Mouse (Mus musculus) limb, embryonic 12.5 days (tissue): ENCODE results near the gene Gm10570. TPM values are rescaled to one million over a fixed set of nuclear protein-coding genes. Genes with fewer than 3 reads are reported as not detected.

ENCODE experiments used
- ATAC-seq: fragments of 200-750 bp; cut with Nextera tagmentation; 2 replicates; pipeline ENCODE4 v1.8.0; 2017; ENCODE audit warnings: low read depth, moderate TSS enrichment; ENCODE audit not compliant: insufficient number of reproducible peaks, insufficient read depth, low FRiP score, low TSS enrichment
- H3K27ac ChIP-seq: fragments of 300-500 bp; sonication (generic); 2 replicates; pipeline ENCODE4 v1.5.1; 2016; ENCODE audit warnings: mild to moderate bottlenecking, moderate library complexity
- H3K27me3 ChIP-seq: fragments of 300-500 bp; sonication (generic); 2 replicates; pipeline ENCODE4 v1.6.1; 2016; ENCODE audit warnings: mild to moderate bottlenecking, moderate library complexity
- H3K36me3 ChIP-seq: fragments of 300-500 bp; sonication (generic); 2 replicates; pipeline ENCODE4 v1.6.1; 2016; ENCODE audit warnings: mild to moderate bottlenecking, moderate library complexity
- H3K4me1 ChIP-seq: fragments of 300-500 bp; sonication (generic); replicated peaks from 2 replicates; pipeline ENCODE4 v1.6.1; 2016
- H3K4me2 ChIP-seq: fragments of 300-500 bp; sonication (generic); 2 replicates; pipeline ENCODE4 v1.6.1; 2016; ENCODE audit warnings: mild to moderate bottlenecking, moderate library complexity
- H3K4me3 ChIP-seq: fragments of 300-500 bp; sonication (generic); replicated peaks from 2 replicates; pipeline ENCODE4 v1.5.1; 2016; ENCODE audit warnings: mild to moderate bottlenecking
- H3K9ac ChIP-seq: fragments of 300-500 bp; sonication (generic); replicated peaks from 2 replicates; pipeline ENCODE4 v1.6.1; 2016; ENCODE audit warnings: mild to moderate bottlenecking, moderate library complexity
- H3K9me3 ChIP-seq: fragments of 300-500 bp; sonication (generic); 2 replicates; pipeline ENCODE4 v1.6.1; 2016; ENCODE audit warnings: mild to moderate bottlenecking, moderate library complexity
- WGBS: fragments of 180-500 bp; shearing (Covaris S2); methylation state at CpG from one replicate; pipeline ENCODE4 v1.1.7; 2016; 5-methylcytosine and 5-hydroxymethylcytosine counted together
- polyA plus RNA-seq: library from polyadenylated mRNA; unstranded; fragments of >200 nt; fragmentation: Nextera tagmentation; extraction: Ambion mirVana; gene quantifications from 2 replicates; pipeline ENCODE4 v1.2.1, GENCODE M21; 2016

Gene Gm10570
- polyA plus RNA-seq, 1 experiment from 2014 or later = not detected

- no peak overlapping the region for H3K27ac ChIP-seq
- no peaks in the 10 kb centered on the region for H3K36me3 ChIP-seq
- H3K4me1 ChIP-seq = peaks cover 22% of the 10 kb centered on the region
- ATAC-seq = no peak
- no peak overlapping the region for H3K4me3 ChIP-seq
- peaks cover 53% of the 10 kb centered on the region for H3K27me3 ChIP-seq
- WGBS = 23% methylated on average over 3 of the region's 3 CpGs
- H3K9me3 ChIP-seq = no peaks in the 10 kb centered on the region
- H3K4me2 ChIP-seq = no peak overlapping the region
- no peak overlapping the region for H3K9ac ChIP-seq
These were observed 3.7 kb downstream of the Gm10570 start for GRCm38 (mm10) chr4:130304746-130305145.

- no peak for ATAC-seq
- no peak overlapping the region for H3K9ac ChIP-seq
These were observed 6.1 kb downstream of the Gm10570 start for GRCm38 (mm10) chr4:130302285-130302870.

DNA sequence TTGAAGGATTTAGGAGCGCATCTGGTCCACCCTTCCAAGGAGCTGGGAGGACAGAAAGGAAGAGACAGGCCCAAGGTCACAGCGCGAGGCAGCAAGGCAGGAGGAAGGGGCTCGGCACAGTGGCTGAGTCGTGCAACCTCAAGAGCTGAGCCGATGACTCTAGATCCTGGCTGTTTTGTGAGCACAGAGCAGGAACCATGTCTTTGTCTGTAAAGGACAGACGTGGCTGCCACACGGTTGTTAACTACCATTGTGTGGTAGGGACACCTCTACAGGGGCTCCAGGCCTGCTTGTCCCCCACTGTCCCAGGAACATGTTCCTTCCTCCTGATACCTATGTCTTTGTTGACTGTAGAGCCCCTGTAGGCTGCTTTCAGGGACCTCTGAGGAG, 8.8 kb downstream of the Gm10570 start:
- Histone ChIP-seq H3K4me2 (no peak overlapping the region), H3K9ac (no peak overlapping the region), H3K27ac (no peak overlapping the region), H3K4me3 (no peak overlapping the region), H3K27me3 (peaks cover 7% of the 10 kb centered on the region), H3K4me1 (no peaks in the 10 kb centered on the region), H3K9me3 (no peaks in the 10 kb centered on the region), H3K36me3 (no peaks in the 10 kb centered on the region)
- no peak for ATAC-seq
- WGBS = 77% methylated on average over 8 of the region's 8 CpGs

More at GRCm38 (mm10) chr4:130302285-130302870, 6.1 kb downstream of the Gm10570 start:
- peaks cover 29% of the 10 kb centered on the region for H3K27me3 ChIP-seq
- 59% methylated on average over 12 of the region's 12 CpGs for WGBS
- no peak overlapping the region for H3K4me2 ChIP-seq
- peaks cover 2% of the 10 kb centered on the region for H3K4me1 ChIP-seq
- no peaks in the 10 kb centered on the region for H3K9me3 ChIP-seq
- H3K36me3 ChIP-seq = no peaks in the 10 kb centered on the region
- H3K27ac ChIP-seq = no peak overlapping the region
- H3K4me3 ChIP-seq = no peak overlapping the region

DNA sequence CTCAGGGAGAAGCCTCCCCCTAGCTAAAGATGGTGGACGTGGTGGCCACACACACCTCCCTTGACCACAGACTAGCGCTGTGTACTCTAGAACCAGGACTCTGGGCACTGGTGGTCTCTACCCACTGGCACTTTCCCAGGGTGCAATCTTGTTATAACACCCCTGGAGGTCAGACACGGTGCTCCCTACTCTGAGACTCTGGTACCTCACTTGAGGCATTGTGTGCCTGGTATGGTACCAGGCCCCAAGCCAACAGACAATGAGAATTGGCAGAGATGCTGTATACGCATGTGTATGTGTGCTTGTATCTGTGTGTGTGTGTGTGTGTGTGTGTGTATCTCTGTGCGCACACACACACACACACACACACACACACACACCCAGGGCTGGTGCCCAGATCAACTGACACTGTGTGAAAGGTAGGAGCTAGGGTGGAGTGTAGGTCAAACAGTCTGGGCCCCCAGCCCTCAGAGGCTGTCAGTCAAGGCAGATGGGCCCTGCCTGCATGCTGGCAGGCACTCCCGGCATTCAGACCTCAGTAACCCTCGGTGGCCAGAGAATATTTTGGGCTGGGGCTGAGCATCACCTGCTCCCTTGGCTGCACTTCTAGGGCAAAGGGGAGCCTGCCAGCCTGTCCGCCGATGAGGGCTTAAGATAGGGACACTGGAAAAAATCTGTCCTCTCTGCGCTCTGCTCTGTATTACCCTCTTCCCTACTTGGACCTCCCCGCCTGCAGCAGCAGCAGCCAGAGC, 9.4 kb downstream of the Gm10570 start:
- H3K4me3 ChIP-seq = no peak overlapping the region
- H3K9ac ChIP-seq = no peak overlapping the region
- no peaks in the 10 kb centered on the region for H3K4me1 ChIP-seq
- WGBS = 77% methylated on average over 11 of the region's 11 CpGs
- H3K27ac ChIP-seq = no peak overlapping the region
- no peak for ATAC-seq
- H3K4me2 ChIP-seq = no peak overlapping the region
- no peaks in the 10 kb centered on the region for H3K9me3 ChIP-seq
- peaks cover 3% of the 10 kb centered on the region for H3K27me3 ChIP-seq
- H3K36me3 ChIP-seq = no peaks in the 10 kb centered on the region

- peaks cover 3% of the 10 kb centered on the region for H3K27me3 ChIP-seq
- H3K4me1 ChIP-seq = no peaks in the 10 kb centered on the region
- H3K27ac ChIP-seq = no peak overlapping the region
- no peak for ATAC-seq
- no peak overlapping the region for H3K9ac ChIP-seq
- H3K4me3 ChIP-seq = no peak overlapping the region
- H3K36me3 ChIP-seq = no peaks in the 10 kb centered on the region
- no peak overlapping the region for H3K4me2 ChIP-seq
- H3K9me3 ChIP-seq = no peaks in the 10 kb centered on the region
- WGBS = 30% methylated on average over 13 of the region's 13 CpGs
These were observed 11.3 kb downstream of the Gm10570 start for GRCm38 (mm10) chr4:130297123-130297529.

DNA sequence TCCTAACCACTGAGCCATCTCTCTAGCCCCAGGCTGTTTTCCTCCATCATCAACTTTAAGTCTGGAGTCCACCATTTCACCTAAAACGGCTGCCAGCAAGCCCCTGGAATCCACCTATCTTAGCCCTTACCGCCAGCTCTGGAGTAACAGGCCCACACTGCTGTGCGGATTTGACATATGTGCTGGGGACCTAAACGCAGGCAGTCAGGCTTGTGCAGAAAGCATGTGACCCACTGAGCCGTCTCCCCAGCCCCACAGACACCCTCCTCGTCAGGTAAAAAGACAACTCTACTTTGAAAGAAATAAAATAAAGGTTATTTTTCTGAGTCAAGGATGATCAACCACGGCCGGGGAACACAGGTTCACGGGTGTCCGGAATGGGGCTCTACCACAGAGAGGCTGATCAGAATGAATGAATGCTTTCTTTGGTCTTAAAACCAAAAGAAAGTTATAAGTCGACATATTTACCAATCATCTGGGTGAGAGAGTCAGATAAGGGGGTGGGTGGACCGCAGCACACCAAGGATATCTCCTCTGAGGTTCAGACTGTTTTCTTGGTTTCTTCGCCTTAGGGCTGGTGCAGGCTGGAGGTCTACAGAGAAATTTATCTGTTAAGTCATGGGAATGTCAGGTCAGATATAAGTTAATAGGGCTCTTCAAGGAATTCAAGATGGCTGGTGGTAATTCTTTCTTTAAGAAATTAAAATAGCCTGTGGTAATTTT, 12.1 kb downstream of the Gm10570 start:
- no peaks in the 10 kb centered on the region for H3K4me1 ChIP-seq
- no peak overlapping the region for H3K27ac ChIP-seq
- H3K9ac ChIP-seq = no peak overlapping the region
- H3K4me3 ChIP-seq = no peak overlapping the region
- H3K27me3 ChIP-seq = peaks cover 3% of the 10 kb centered on the region
- no peak overlapping the region for H3K4me2 ChIP-seq
- 87% methylated on average over 13 of the region's 13 CpGs for WGBS
- H3K36me3 ChIP-seq = no peaks in the 10 kb centered on the region
- no peaks in the 10 kb centered on the region for H3K9me3 ChIP-seq
- ATAC-seq = no peak

DNA sequence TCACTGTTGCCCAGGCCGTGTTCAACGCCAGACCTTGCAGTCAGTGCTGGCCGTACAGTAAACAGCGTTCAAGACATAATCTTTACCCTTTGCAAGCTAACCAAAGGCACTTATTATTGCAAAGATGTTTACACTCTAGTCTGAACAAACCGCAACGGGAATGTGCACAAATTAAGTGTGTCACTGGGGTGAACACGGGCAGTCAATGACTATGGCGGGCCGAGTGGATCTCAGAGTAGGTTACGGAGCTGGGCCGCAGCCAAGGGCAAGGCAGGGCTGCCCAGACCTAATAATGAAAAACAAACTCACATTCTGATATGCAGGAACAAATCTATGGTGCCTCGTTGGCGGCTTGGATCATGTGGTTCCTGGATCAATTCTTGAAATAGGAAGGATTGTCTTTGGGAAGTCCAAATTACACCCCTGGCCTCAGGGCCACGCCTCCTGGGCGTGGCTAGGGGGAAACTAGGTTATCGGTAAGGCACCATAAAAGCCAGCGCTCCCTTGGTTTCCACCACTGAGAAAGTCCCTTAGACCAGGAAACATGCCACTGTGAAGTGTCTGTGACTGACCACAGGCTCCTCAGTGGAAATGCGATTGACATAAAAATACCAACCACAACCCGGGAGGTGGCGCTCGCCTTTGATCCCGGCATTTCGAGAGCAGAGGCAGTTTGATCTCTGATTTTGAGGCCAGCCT, 13.3 kb downstream of the Gm10570 start:
- WGBS = 49% methylated on average over 23 of the region's 23 CpGs
- Histone ChIP-seq H3K4me1 (no peaks in the 10 kb centered on the region), H3K9me3 (no peaks in the 10 kb centered on the region), H3K4me2 (no peak overlapping the region), H3K9ac (no peak overlapping the region), H3K36me3 (no peaks in the 10 kb centered on the region), H3K27me3 (peaks cover 3% of the 10 kb centered on the region), H3K4me3 (no peak overlapping the region), H3K27ac (no peak overlapping the region)
- no peak for ATAC-seq

GRCm38 (mm10) chr4:130294513-130294912, 14.0 kb downstream of the Gm10570 start:
- Histone ChIP-seq H3K27me3 (peaks cover 3% of the 10 kb centered on the region), H3K36me3 (no peaks in the 10 kb centered on the region), H3K4me2 (no peak overlapping the region), H3K4me1 (no peaks in the 10 kb centered on the region), H3K9ac (no peak overlapping the region), H3K9me3 (no peaks in the 10 kb centered on the region), H3K27ac (no peak overlapping the region), H3K4me3 (no peak overlapping the region)
- 88% methylated on average over 8 of the region's 8 CpGs for WGBS
- ATAC-seq = no peak

DNA sequence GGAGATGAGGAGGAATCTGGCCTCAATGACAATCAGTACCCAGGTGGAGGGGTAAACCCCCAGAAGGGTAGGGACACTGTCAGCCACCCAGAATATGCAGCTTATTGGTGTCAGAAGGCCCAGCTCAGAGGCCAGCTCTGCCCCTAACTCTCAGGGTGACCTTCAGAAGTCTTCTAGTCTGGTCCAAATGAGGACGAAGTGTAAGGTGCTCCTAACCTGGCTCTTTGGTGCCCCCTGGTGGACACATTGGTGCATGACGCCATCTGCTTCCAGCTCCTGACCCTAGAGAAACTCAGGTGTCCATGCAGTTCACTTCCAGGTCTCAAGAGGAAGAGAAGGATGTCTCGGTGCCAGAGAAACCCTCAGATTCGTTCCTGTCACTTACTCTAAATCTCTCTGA, 16.2 kb downstream of the Gm10570 start:
- Histone ChIP-seq H3K4me3 (no peak overlapping the region), H3K27me3 (peaks cover 7% of the 10 kb centered on the region), H3K9ac (no peak overlapping the region), H3K4me1 (no peaks in the 10 kb centered on the region), H3K27ac (no peak overlapping the region), H3K9me3 (no peaks in the 10 kb centered on the region), H3K36me3 (no peaks in the 10 kb centered on the region), H3K4me2 (no peak overlapping the region)
- no peak for ATAC-seq
- 7% methylated on average over 4 of the region's 4 CpGs for WGBS

- Histone ChIP-seq H3K9me3 (no peaks in the 10 kb centered on the region), H3K36me3 (no peaks in the 10 kb centered on the region), H3K4me3 (no peak overlapping the region), H3K4me2 (no peak overlapping the region), H3K4me1 (no peaks in the 10 kb centered on the region), H3K9ac (no peak overlapping the region), H3K27me3 (peaks cover 21% of the 10 kb centered on the region; the same call in 1 of the 2 replicates), H3K27ac (no peak overlapping the region)
- WGBS = 74% methylated on average over 3 of the region's 3 CpGs
- no peak for ATAC-seq
These were observed 18.6 kb downstream of the Gm10570 start for GRCm38 (mm10) chr4:130289824-130290223.

DNA sequence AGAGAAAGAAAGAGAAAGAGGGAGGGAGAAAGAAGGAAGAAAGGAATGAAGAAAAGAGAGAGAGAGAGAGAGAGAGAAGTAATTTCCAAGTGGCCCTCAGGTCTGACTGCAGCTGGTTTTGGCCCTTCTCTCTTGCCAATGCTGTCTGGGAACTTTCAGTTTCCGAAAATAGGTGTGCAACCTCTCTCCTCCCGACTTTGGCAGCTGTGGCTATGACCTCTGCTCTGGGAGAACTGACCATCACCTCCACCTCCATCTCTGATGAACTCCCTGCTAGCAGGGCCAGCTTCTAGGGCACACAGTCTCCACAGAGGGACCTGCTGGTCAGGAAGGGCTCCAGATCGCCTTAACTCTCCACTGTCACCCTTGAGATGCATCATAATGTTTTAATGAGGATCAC, 21.9 kb downstream of the Gm10570 start:
- no peak for ATAC-seq
- H3K4me3 ChIP-seq = no peak overlapping the region
- WGBS = 58% methylated on average over 3 of the region's 3 CpGs

More for the DNA sequence above, 21.9 kb downstream of the Gm10570 start:
- peaks cover 21% of the 10 kb centered on the region; the same call in 1 of the 2 replicates for H3K27me3 ChIP-seq
- no peak overlapping the region for H3K4me2 ChIP-seq
- H3K4me1 ChIP-seq = no peaks in the 10 kb centered on the region
- no peaks in the 10 kb centered on the region for H3K36me3 ChIP-seq
- no peaks in the 10 kb centered on the region for H3K9me3 ChIP-seq
- no peak overlapping the region for H3K27ac ChIP-seq
- H3K9ac ChIP-seq = no peak overlapping the region
